Mouse (Mus musculus): ENCODE results near the gene Pusl1. TPM values are rescaled to one million over a fixed set of nuclear protein-coding genes. Genes with fewer than 3 reads are reported as not detected.

Gene Pusl1
- polyA plus RNA-seq (2015; fragmentation: Nextera tagmentation; extraction: Ambion mirVana) = 14.1 and 15.3 TPM in 2 replicates

- Histone ChIP-seq H3K4me2 (ENCODE audit: low read depth, low read length) (peak within 1 kb of the TSS; percentile 99), H3K9ac (replicated peaks) (peak within 1 kb of the TSS; percentile 98), H3K9me3 (ENCODE audit: low read length) (no peaks in the 10 kb centered on the region), H3K36me3 (replicated peaks; ENCODE audit: insufficient read depth, low read length) (peaks cover 34% of the 10 kb centered on the region), H3K27me3 (ENCODE audit: insufficient read depth, low read length) (no peaks in the 10 kb centered on the region), H3K27ac (ENCODE audit: low read depth) (peak within 1 kb of the TSS; percentile 100), H3K4me1 (ENCODE audit: insufficient read depth) (peaks cover 44% of the 10 kb centered on the region), H3K4me3 (ENCODE audit: low read depth, low read length) (peak within 1 kb of the TSS; percentile 95)
- DNase-seq (peak; percentile 98), ATAC-seq (peak; percentile 90)
- WGBS (ENCODE audit: insufficient replicate concordance) = under 1% methylated on average over 52 of the region's 52 CpGs
- TF ChIP-seq CTCF (IDR thresholded peaks at IDR 0.05; ENCODE audit: low read depth) (no peak), EP300 (IDR thresholded peaks at IDR 0.05; ENCODE audit: low read depth) (no peak)
These were observed at the start of gene Pusl1, which contains the start of gene Acap3 for GRCm38 (mm10) chr4:155891551-155892001. Pusl1 (minus strand) TSS chr4:155891781. Acap3 (plus strand) TSS chr4:155891822.

- H3K9ac ChIP-seq (replicated peaks) = no peak overlapping the region
- no peaks in the 10 kb centered on the region for H3K4me1 ChIP-seq (ENCODE audit: insufficient read depth)
- H3K4me3 ChIP-seq (ENCODE audit: low read depth, low read length) = no peak overlapping the region
- no peaks in the 10 kb centered on the region for H3K9me3 ChIP-seq (ENCODE audit: low read length)
- no peaks in the 10 kb centered on the region for H3K27me3 ChIP-seq (ENCODE audit: insufficient read depth, low read length)
- 52% methylated on average over 1 of the region's 1 CpGs for WGBS (ENCODE audit: insufficient replicate concordance)
- no peak overlapping the region for H3K27ac ChIP-seq (ENCODE audit: low read depth)
- no peak overlapping the region for H3K4me2 ChIP-seq (ENCODE audit: low read depth, low read length)
- no peaks in the 10 kb centered on the region for H3K36me3 ChIP-seq (replicated peaks; ENCODE audit: insufficient read depth, low read length)
- no peak for TF ChIP-seq EP300 (IDR thresholded peaks at IDR 0.05; ENCODE audit: low read depth)
- DNase-seq (no peak), ATAC-seq (no peak)
These were observed 40.5 kb upstream of the Pusl1 start for GRCm38 (mm10) chr4:155932031-155932430.

- H3K36me3 ChIP-seq (replicated peaks; ENCODE audit: insufficient read depth, low read length) = no peaks in the 10 kb centered on the region; the same call in none of the 2 replicates
- no peaks in the 10 kb centered on the region for H3K4me1 ChIP-seq (ENCODE audit: insufficient read depth)
- H3K4me3 ChIP-seq (ENCODE audit: low read depth, low read length) = no peak overlapping the region
- H3K9ac ChIP-seq (replicated peaks) = no peak overlapping the region
- H3K4me2 ChIP-seq (ENCODE audit: low read depth, low read length) = no peak overlapping the region
- ATAC-seq (no peak), DNase-seq (no peak)
- TF ChIP-seq EP300 (IDR thresholded peaks at IDR 0.05; ENCODE audit: low read depth) = no peak
- TF ChIP-seq CTCF (IDR thresholded peaks at IDR 0.05; ENCODE audit: low read depth) = no peak
- H3K27ac ChIP-seq (ENCODE audit: low read depth) = no peak overlapping the region
- no peaks in the 10 kb centered on the region for H3K9me3 ChIP-seq (ENCODE audit: low read length)
- 79% methylated on average over 4 of the region's 4 CpGs for WGBS (ENCODE audit: insufficient replicate concordance)
- no peaks in the 10 kb centered on the region for H3K27me3 ChIP-seq (ENCODE audit: insufficient read depth, low read length)
These were observed 17.2 kb upstream of the Pusl1 start for GRCm38 (mm10) chr4:155908751-155909150.

- no peak overlapping the region for H3K4me2 ChIP-seq (ENCODE audit: low read depth, low read length)
- no peak for DNase-seq
- no peaks in the 10 kb centered on the region for H3K27me3 ChIP-seq (ENCODE audit: insufficient read depth, low read length)
- TF ChIP-seq CTCF (IDR thresholded peaks at IDR 0.05; ENCODE audit: low read depth) (no peak), EP300 (IDR thresholded peaks at IDR 0.05; ENCODE audit: low read depth) (no peak)
- no peak overlapping the region for H3K4me3 ChIP-seq (ENCODE audit: low read depth, low read length)
- WGBS (ENCODE audit: insufficient replicate concordance) = 73% methylated on average over 7 of the region's 7 CpGs
- H3K27ac ChIP-seq (ENCODE audit: low read depth) = no peak overlapping the region
- H3K36me3 ChIP-seq (replicated peaks; ENCODE audit: insufficient read depth, low read length) = peaks cover 4% of the 10 kb centered on the region
- ATAC-seq = no peak
- H3K9ac ChIP-seq (replicated peaks) = no peak overlapping the region
- no peaks in the 10 kb centered on the region for H3K4me1 ChIP-seq (ENCODE audit: insufficient read depth)
- H3K9me3 ChIP-seq (ENCODE audit: low read length) = no peaks in the 10 kb centered on the region
These were observed 16.7 kb upstream of the Pusl1 start for GRCm38 (mm10) chr4:155908281-155908680.

- H3K9ac ChIP-seq (replicated peaks) = no peak overlapping the region
- H3K27ac ChIP-seq (ENCODE audit: low read depth) = no peak overlapping the region
- H3K4me3 ChIP-seq (ENCODE audit: low read depth, low read length) = no peak overlapping the region
- WGBS (ENCODE audit: insufficient replicate concordance) = 84% methylated on average over 11 of the region's 11 CpGs
- no peaks in the 10 kb centered on the region for H3K9me3 ChIP-seq (ENCODE audit: low read length)
- ATAC-seq = no peak
- no peak overlapping the region for H3K4me2 ChIP-seq (ENCODE audit: low read depth, low read length)
- no peaks in the 10 kb centered on the region for H3K4me1 ChIP-seq (ENCODE audit: insufficient read depth)
- no peak for DNase-seq
- peaks cover 16% of the 10 kb centered on the region for H3K36me3 ChIP-seq (replicated peaks; ENCODE audit: insufficient read depth, low read length)
- TF ChIP-seq EP300 (IDR thresholded peaks at IDR 0.05; ENCODE audit: low read depth) (no peak), CTCF (IDR thresholded peaks at IDR 0.05; ENCODE audit: low read depth) (no peak)
- no peaks in the 10 kb centered on the region for H3K27me3 ChIP-seq (ENCODE audit: insufficient read depth, low read length)
These were observed 15.4 kb upstream of the Pusl1 start for GRCm38 (mm10) chr4:155907003-155907402.

GRCm38 (mm10) chr4:155906125-155906524, 14.5 kb upstream of the Pusl1 start:
- 87% methylated on average over 9 of the region's 9 CpGs for WGBS (ENCODE audit: insufficient replicate concordance)
- H3K27ac ChIP-seq (ENCODE audit: low read depth) = no peak overlapping the region
- DNase-seq (no peak), ATAC-seq (no peak)
- no peak overlapping the region for H3K4me2 ChIP-seq (ENCODE audit: low read depth, low read length)
- H3K9me3 ChIP-seq (ENCODE audit: low read length) = no peaks in the 10 kb centered on the region
- H3K4me3 ChIP-seq (ENCODE audit: low read depth, low read length) = no peak overlapping the region
- H3K36me3 ChIP-seq (replicated peaks; ENCODE audit: insufficient read depth, low read length) = peaks cover 16% of the 10 kb centered on the region
- no peaks in the 10 kb centered on the region for H3K27me3 ChIP-seq (ENCODE audit: insufficient read depth, low read length)
- no peaks in the 10 kb centered on the region for H3K4me1 ChIP-seq (ENCODE audit: insufficient read depth)
- no peak overlapping the region for H3K9ac ChIP-seq (replicated peaks)
- TF ChIP-seq CTCF (IDR thresholded peaks at IDR 0.05; ENCODE audit: low read depth) (no peak), EP300 (IDR thresholded peaks at IDR 0.05; ENCODE audit: low read depth) (no peak)

GRCm38 (mm10) chr4:155905634-155906033, 14.1 kb upstream of the Pusl1 start:
- Histone ChIP-seq H3K4me2 (ENCODE audit: low read depth, low read length) (no peak overlapping the region), H3K9me3 (ENCODE audit: low read length) (no peaks in the 10 kb centered on the region), H3K36me3 (replicated peaks; ENCODE audit: insufficient read depth, low read length) (peaks cover 16% of the 10 kb centered on the region), H3K4me1 (ENCODE audit: insufficient read depth) (no peaks in the 10 kb centered on the region), H3K4me3 (ENCODE audit: low read depth, low read length) (no peak overlapping the region), H3K27ac (ENCODE audit: low read depth) (no peak overlapping the region), H3K27me3 (ENCODE audit: insufficient read depth, low read length) (no peaks in the 10 kb centered on the region), H3K9ac (replicated peaks) (no peak overlapping the region)
- TF ChIP-seq CTCF (IDR thresholded peaks at IDR 0.05; ENCODE audit: low read depth) (no peak), EP300 (IDR thresholded peaks at IDR 0.05; ENCODE audit: low read depth) (no peak)
- DNase-seq = no peak
- ATAC-seq = no peak
- WGBS (ENCODE audit: insufficient replicate concordance) = 87% methylated on average over 13 of the region's 13 CpGs

Data from liver, postnatal 0 days (tissue).